Comparison of ENCODE assay signal across 17 mouse cellular contexts in the genomic region with DNA sequence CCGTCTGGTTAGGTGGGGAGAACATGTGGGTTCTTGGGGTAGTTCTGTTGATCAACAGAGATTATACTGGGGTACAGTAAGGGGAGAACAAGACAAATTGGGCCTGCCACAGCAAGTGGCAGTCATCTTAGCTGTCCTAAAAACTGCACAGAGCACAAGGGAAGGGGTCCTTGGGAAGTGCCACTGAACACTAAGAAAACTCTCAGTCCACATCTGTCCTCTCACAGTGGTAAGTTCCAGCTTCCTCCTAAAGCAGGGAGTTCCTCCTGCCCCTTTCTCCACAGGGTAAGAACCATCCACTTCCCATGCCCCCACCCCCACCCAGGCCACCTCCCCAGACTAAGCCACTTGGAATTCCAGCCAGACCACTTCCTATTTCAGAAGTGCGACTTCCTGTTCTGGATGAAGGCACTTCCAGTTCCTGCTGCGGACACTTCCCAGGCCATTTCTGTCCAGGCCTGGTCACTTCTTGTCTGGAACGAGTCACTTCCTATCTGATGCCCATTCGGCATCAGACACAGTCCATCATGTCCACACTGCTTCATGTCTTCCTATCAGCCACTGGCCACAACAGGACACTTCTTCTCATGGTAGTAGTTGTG. TPM values are rescaled to one million over a fixed set of nuclear protein-coding genes. Genes with fewer than 3 reads are reported as not detected.
A peak's percentile ranks its signal among the peaks of the same experiment; 100 is the strongest.
DNase-seq lines count a peak whose midpoint lies in the region; ATAC-seq and TF ChIP-seq lines count a peak whose summit lies in the region.
"Had no signal": no experiment of that assay in that cellular context is flagged by ENCODE, and none has a peak within 500 bp of the region (broad histone marks: within the 10 kb centered on the region; RNA-seq: fewer than 3 reads in every experiment).

No protein-coding gene starts in this region.

- 54% methylated on average over 5 of the region's 5 CpGs for WGBS in liver, embryonic 11.5 days
- WGBS in forebrain, postnatal 0 days = 81% methylated on average over 5 of the region's 5 CpGs
- 81% methylated on average over 5 of the region's 5 CpGs for WGBS in hindbrain, embryonic 15.5 days
- 80% methylated on average over 5 of the region's 5 CpGs for WGBS in midbrain, embryonic 16.5 days

- H3K36me3 ChIP-seq in liver, embryonic 11.5 days (ENCODE audit: control insufficient read depth, insufficient read depth, low read length) = no peaks in the 10 kb centered on the region
- peaks cover 22% of the 10 kb centered on the region; the same call in 1 of the 2 replicates for H3K36me3 ChIP-seq in forebrain, postnatal 0 days (ENCODE audit: insufficient read depth)
- H3K36me3 ChIP-seq in hindbrain, embryonic 15.5 days = no peaks in the 10 kb centered on the region
- H3K36me3 ChIP-seq in midbrain, embryonic 16.5 days (ENCODE audit: control insufficient read depth, insufficient read depth, low read length) = no peaks in the 10 kb centered on the region

- H3K4me2 ChIP-seq in liver, embryonic 11.5 days = no peak overlapping the region
- no peak overlapping the region for H3K4me2 ChIP-seq in forebrain, postnatal 0 days (ENCODE audit: low read depth)
- H3K4me2 ChIP-seq in hindbrain, embryonic 15.5 days = no peak overlapping the region
- no peak overlapping the region for H3K4me2 ChIP-seq in midbrain, embryonic 16.5 days (ENCODE audit: low read length)
- H3K4me2 ChIP-seq: embryonic facial prominence, embryonic 12.5 days; heart, embryonic 15.5 days; limb, embryonic 13.5 days had no signal

- no peaks in the 10 kb centered on the region for H3K9me3 ChIP-seq in liver, embryonic 11.5 days (ENCODE audit: control insufficient read depth, low read length)
- H3K9me3 ChIP-seq in forebrain, postnatal 0 days (ENCODE audit: low read length) = no peaks in the 10 kb centered on the region
- no peaks in the 10 kb centered on the region for H3K9me3 ChIP-seq in hindbrain, embryonic 15.5 days
- no peaks in the 10 kb centered on the region for H3K9me3 ChIP-seq in midbrain, embryonic 16.5 days (replicated peaks; ENCODE audit: control insufficient read depth, low read length, poor library complexity, severe bottlenecking)
- H3K9me3 ChIP-seq: embryonic facial prominence, embryonic 12.5 days; heart, embryonic 15.5 days; limb, embryonic 13.5 days had no signal

- no peak overlapping the region for H3K9ac ChIP-seq in liver, embryonic 11.5 days (ENCODE audit: low read depth, low read length)
- H3K9ac ChIP-seq in forebrain, postnatal 0 days = no peak overlapping the region
- H3K9ac ChIP-seq in hindbrain, embryonic 15.5 days = no peak overlapping the region
- H3K9ac ChIP-seq in midbrain, embryonic 16.5 days (ENCODE audit: low read depth, low read length) = no peak overlapping the region
- H3K9ac ChIP-seq: embryonic facial prominence, embryonic 12.5 days; heart, embryonic 15.5 days; limb, embryonic 13.5 days had no signal

- no peak for TF ChIP-seq CTCF in forebrain, postnatal 0 days (IDR thresholded peaks at IDR 0.05; ENCODE audit: low read depth)

- ATAC-seq in liver, embryonic 11.5 days (replicated peaks; ENCODE audit: low FRiP score) = no peak
- ATAC-seq in forebrain, postnatal 0 days = no peak
- ATAC-seq in hindbrain, embryonic 15.5 days (ENCODE audit: low FRiP score, low read depth) = no peak
- no peak for ATAC-seq in midbrain, embryonic 16.5 days
- ATAC-seq: inflammation-experienced regulatory T-cells, adult 6 months had no signal

- H3K27me3 ChIP-seq in liver, embryonic 11.5 days (replicated peaks; ENCODE audit: control insufficient read depth, insufficient read depth, low read length) = peaks cover 22% of the 10 kb centered on the region
- no peaks in the 10 kb centered on the region for H3K27me3 ChIP-seq in forebrain, postnatal 0 days (ENCODE audit: insufficient read depth, low read length)
- H3K27me3 ChIP-seq in hindbrain, embryonic 15.5 days = no peaks in the 10 kb centered on the region
- H3K27me3 ChIP-seq in midbrain, embryonic 16.5 days (ENCODE audit: control insufficient read depth, insufficient read depth, low read depth, low read length) = no peaks in the 10 kb centered on the region
- H3K27me3 ChIP-seq: limb, embryonic 13.5 days had no signal

- DNase-seq in liver, embryonic 11.5 days (ENCODE audit: low spot score) = peak; percentile 31
- DNase-seq in liver = no peak
- no peak for DNase-seq in forebrain, postnatal 0 days
- no peak for DNase-seq in left cerebral cortex, adult 18-20 months (ENCODE audit: low spot score in 2 of 2)
- no peak for DNase-seq in kidney, adult 8-10 months
- DNase-seq: adrenal gland, postnatal 25 days; cerebellum, postnatal 14 days; gastrocnemius, postnatal 10 days; kidney, postnatal 14 days; lung, postnatal 4 days; thymus, postnatal 25 days had no signal

- H3K27ac ChIP-seq in liver, embryonic 11.5 days (ENCODE audit: low read depth, low read length) = no peak overlapping the region
- peak overlapping the region; percentile 35; the same call in 1 of the 2 replicates for H3K27ac ChIP-seq in forebrain, postnatal 0 days (ENCODE audit: low read depth, low read length)
- peak overlapping the region; percentile 41 for H3K27ac ChIP-seq in hindbrain, embryonic 15.5 days (replicated peaks)
- H3K27ac ChIP-seq in midbrain, embryonic 16.5 days (ENCODE audit: low read length) = peak overlapping the region; percentile 91
- H3K27ac ChIP-seq: embryonic facial prominence, embryonic 12.5 days; heart, embryonic 15.5 days; limb, embryonic 13.5 days had no signal

- no peak overlapping the region for H3K4me3 ChIP-seq in liver, embryonic 11.5 days (ENCODE audit: low read depth, low read length)
- H3K4me3 ChIP-seq in forebrain, postnatal 0 days (ENCODE audit: low read depth, low read length) = no peak overlapping the region
- no peak overlapping the region for H3K4me3 ChIP-seq in hindbrain, embryonic 15.5 days
- H3K4me3 ChIP-seq in midbrain, embryonic 16.5 days (ENCODE audit: low read depth, low read length) = no peak overlapping the region
- H3K4me3 ChIP-seq: embryonic facial prominence, embryonic 12.5 days; heart, embryonic 15.5 days; limb, embryonic 13.5 days had no signal

- peaks cover 14% of the 10 kb centered on the region for H3K4me1 ChIP-seq in liver, embryonic 11.5 days (replicated peaks; ENCODE audit: control insufficient read depth, insufficient read depth, low read length)
- peaks cover 42% of the 10 kb centered on the region for H3K4me1 ChIP-seq in forebrain, postnatal 0 days (ENCODE audit: insufficient read depth)
- H3K4me1 ChIP-seq in hindbrain, embryonic 15.5 days (replicated peaks) = peaks cover 75% of the 10 kb centered on the region
- peaks cover 56% of the 10 kb centered on the region for H3K4me1 ChIP-seq in midbrain, embryonic 16.5 days (ENCODE audit: control insufficient read depth, insufficient read depth, low read length)

RNA-seq across cellular contexts. Expression of a gene that starts 5.4 kb away (rescaled TPM):
- 1.8 and 2.4 TPM in 2 replicates for polyA plus RNA-seq in liver, embryonic 11.5 days (2014; fragmentation: Nextera tagmentation; extraction: Ambion mirVana)
- total RNA-seq in forebrain, postnatal 0 days (2014; rRNA removed) = 137 and 184 TPM in 2 replicates
- 149 and 171 TPM in 2 replicates for polyA plus RNA-seq in forebrain, postnatal 0 days (2015; fragmentation: Nextera tagmentation; extraction: Ambion mirVana)
- 134 and 160 TPM in 2 replicates for polyA plus RNA-seq in hindbrain, embryonic 15.5 days (2015; fragmentation: Nextera tagmentation; extraction: Ambion mirVana)
- 165 and 178 TPM in 2 replicates for polyA plus RNA-seq in midbrain, embryonic 16.5 days (2015; fragmentation: Nextera tagmentation; extraction: Ambion mirVana)
- total RNA-seq in left cerebral cortex, adult 18-20 months (2021) = 10 to 100 TPM; 51.9 to 65.6 TPM

RNA-seq across cellular contexts. Expression of a gene that starts 5.7 kb away (rescaled TPM):
- polyA plus RNA-seq in liver, embryonic 11.5 days (2014; fragmentation: Nextera tagmentation; extraction: Ambion mirVana) = 0.14 and 0.52 TPM in 2 replicates
- 9.5 and 12.3 TPM in 2 replicates for total RNA-seq in forebrain, postnatal 0 days (2014; rRNA removed)
- polyA plus RNA-seq in forebrain, postnatal 0 days (2015; fragmentation: Nextera tagmentation; extraction: Ambion mirVana) = 1.8 and 3.0 TPM in 2 replicates
- polyA plus RNA-seq in hindbrain, embryonic 15.5 days (2015; fragmentation: Nextera tagmentation; extraction: Ambion mirVana) = 3.4 and 4.0 TPM in 2 replicates
- 4.4 and 5.1 TPM in 2 replicates for polyA plus RNA-seq in midbrain, embryonic 16.5 days (2015; fragmentation: Nextera tagmentation; extraction: Ambion mirVana)
- 1 to 10 TPM; 2.2 to 3.7 TPM for total RNA-seq in left cerebral cortex, adult 18-20 months (2021)

RNA-seq across cellular contexts. Expression of a gene that starts 25.4 kb away (rescaled TPM):
- polyA plus RNA-seq in liver, embryonic 11.5 days (2014; fragmentation: Nextera tagmentation; extraction: Ambion mirVana) = 33.7 and 39.3 TPM in 2 replicates
- total RNA-seq in forebrain, postnatal 0 days (2014; rRNA removed) = 10.5 and 13.1 TPM in 2 replicates
- polyA plus RNA-seq in forebrain, postnatal 0 days (2015; fragmentation: Nextera tagmentation; extraction: Ambion mirVana) = 14.6 and 17.3 TPM in 2 replicates
- 19.6 and 20.6 TPM in 2 replicates for polyA plus RNA-seq in hindbrain, embryonic 15.5 days (2015; fragmentation: Nextera tagmentation; extraction: Ambion mirVana)
- 19.2 and 20.9 TPM in 2 replicates for polyA plus RNA-seq in midbrain, embryonic 16.5 days (2015; fragmentation: Nextera tagmentation; extraction: Ambion mirVana)
- 10 to 100 TPM in 1 of 2 experiments, 1 to 10 TPM in 1; 9.2 to 10.7 TPM for total RNA-seq in left cerebral cortex, adult 18-20 months (2021)

RNA-seq across cellular contexts. Expression of a gene that starts 25.5 kb away (rescaled TPM):
- 196 and 198 TPM in 2 replicates for polyA plus RNA-seq in liver, embryonic 11.5 days (2014; fragmentation: Nextera tagmentation; extraction: Ambion mirVana)
- total RNA-seq in forebrain, postnatal 0 days (2014; rRNA removed) = 40.1 and 43.1 TPM in 2 replicates
- polyA plus RNA-seq in forebrain, postnatal 0 days (2015; fragmentation: Nextera tagmentation; extraction: Ambion mirVana) = 52.4 and 59.8 TPM in 2 replicates
- 61.1 and 64.2 TPM in 2 replicates for polyA plus RNA-seq in hindbrain, embryonic 15.5 days (2015; fragmentation: Nextera tagmentation; extraction: Ambion mirVana)
- 48.9 and 57.3 TPM in 2 replicates for polyA plus RNA-seq in midbrain, embryonic 16.5 days (2015; fragmentation: Nextera tagmentation; extraction: Ambion mirVana)
- total RNA-seq in left cerebral cortex, adult 18-20 months (2021) = 10 to 100 TPM; 22.9 to 25.9 TPM

RNA-seq across cellular contexts. Expression of a gene that starts 51.1 kb away (rescaled TPM):
- polyA plus RNA-seq in liver, embryonic 11.5 days (2014; fragmentation: Nextera tagmentation; extraction: Ambion mirVana) = 76.2 and 79.5 TPM in 2 replicates
- total RNA-seq in forebrain, postnatal 0 days (2014; rRNA removed) = 38.9 and 74.0 TPM in 2 replicates
- polyA plus RNA-seq in forebrain, postnatal 0 days (2015; fragmentation: Nextera tagmentation; extraction: Ambion mirVana) = 83.2 and 106 TPM in 2 replicates
- 71.9 and 89.4 TPM in 2 replicates for polyA plus RNA-seq in hindbrain, embryonic 15.5 days (2015; fragmentation: Nextera tagmentation; extraction: Ambion mirVana)
- polyA plus RNA-seq in midbrain, embryonic 16.5 days (2015; fragmentation: Nextera tagmentation; extraction: Ambion mirVana) = 65.8 and 95.2 TPM in 2 replicates
- 100 to 1,000 TPM; 392 to 424 TPM for total RNA-seq in left cerebral cortex, adult 18-20 months (2021)

Comparison
In these comparisons a context has a peak if more than half of its experiments do, and no peak if none do; other contexts are left out.
1. RNA of a gene that starts 5.4 kb away (polyA plus RNA-seq): 149 to 171 TPM in forebrain, postnatal 0 days, 165 to 178 TPM in midbrain, embryonic 16.5 days and 134 to 160 TPM in hindbrain, embryonic 15.5 days; 1.8 to 2.4 TPM in liver, embryonic 11.5 days; every median in the first group is over 10 times any median in the second.